Mouse (Mus musculus) cortical plate, adult 2 months (tissue): Measurements from ENCODE around the gene Ibsp. TPM values are rescaled to one million over a fixed set of nuclear protein-coding genes. Genes with fewer than 3 reads are reported as not detected.

Experiments
- H3K27ac ChIP-seq: fragments of 200-500 bp; 2 replicates; pipeline ENCODE4 v1.5.1; 2012; ENCODE audit warnings: low read length, control low read depth, inconsistent platforms; ENCODE audit not compliant: insufficient read depth
- H3K4me1 ChIP-seq: fragments of 200-500 bp; 2 replicates; pipeline ENCODE4 v1.6.1; 2011; ENCODE audit warnings: low read length; ENCODE audit not compliant: control insufficient read depth, insufficient read depth
- H3K4me3 ChIP-seq: fragments of 200-500 bp; 2 replicates; pipeline ENCODE4 v1.5.1; 2011; ENCODE audit warnings: mild to moderate bottlenecking, low read length, control low read depth; ENCODE audit not compliant: insufficient read depth
- CTCF ChIP-seq: fragments of 200-500 bp; IDR thresholded peaks from 2 replicates; pipeline ENCODE4 v1.5.1; 2011; ENCODE audit warnings: mild to moderate bottlenecking, control low read depth, low read length; ENCODE audit not compliant: insufficient read depth; ENCODE audit errors: extremely low read depth
- POLR2A ChIP-seq: fragments of 200-500 bp; IDR thresholded peaks from 2 replicates; pipeline ENCODE4 v1.6.1; 2011; ENCODE audit warnings: mild to moderate bottlenecking, low read length, control low read depth; ENCODE audit not compliant: insufficient read depth; ENCODE audit errors: extremely low read depth
- polyA plus RNA-seq: library from polyadenylated mRNA; depleted of rRNA; stranded (reverse); fragments of >200 nt; gene quantifications from 2 replicates; pipeline ENCODE4 v1.2.3, GENCODE M21; 2012; rRNA removed

Ibsp gene
- polyA plus RNA-seq, 1 experiment: 0.10 TPM

DNA sequence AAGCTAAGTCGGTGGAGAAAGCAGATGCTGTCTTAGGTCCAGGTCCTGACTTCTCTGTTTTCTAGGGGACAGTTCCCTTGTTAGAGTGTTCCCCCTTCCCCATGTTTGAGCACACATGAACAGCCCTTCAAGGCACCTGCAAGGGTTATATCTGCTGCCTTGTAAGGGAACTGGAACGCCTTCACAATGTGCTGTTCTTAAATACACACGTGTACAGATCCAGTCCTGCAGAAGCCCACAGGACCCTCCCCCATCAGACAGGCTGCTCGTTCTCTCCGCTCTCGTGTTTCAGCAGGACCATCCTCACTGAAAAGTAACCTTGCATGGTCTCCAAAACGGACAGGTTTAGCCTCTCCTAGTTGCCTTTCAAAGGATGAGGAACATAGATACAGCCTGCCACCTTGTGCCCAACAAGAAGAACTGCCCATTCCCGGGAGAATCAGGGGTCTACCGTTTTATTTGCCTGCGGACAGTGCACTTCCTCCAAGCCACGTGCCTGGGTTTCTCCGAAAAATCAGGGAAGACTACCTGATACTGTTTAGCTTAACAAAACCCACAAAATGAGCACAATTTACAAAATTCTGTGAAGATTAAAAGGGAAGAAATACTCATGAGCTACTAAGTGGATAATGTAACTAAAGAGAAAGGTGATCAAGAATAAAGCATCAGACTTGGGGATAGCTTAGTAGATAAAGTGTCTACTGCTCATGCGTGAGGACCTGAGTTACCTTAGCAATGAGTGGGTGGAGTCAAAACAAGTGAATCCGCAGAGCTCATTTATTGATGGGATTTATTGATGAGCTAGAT is 40.9 kb downstream of the Ibsp start:
- Histone ChIP-seq H3K4me1 (no peaks in the 10 kb centered on the region; the same call in 1 of the 2 replicates), H3K4me3 (no peak overlapping the region), H3K27ac (no peak overlapping the region)
- peak; percentile 82 for TF ChIP-seq CTCF
- TF ChIP-seq POLR2A: no peak

DNA sequence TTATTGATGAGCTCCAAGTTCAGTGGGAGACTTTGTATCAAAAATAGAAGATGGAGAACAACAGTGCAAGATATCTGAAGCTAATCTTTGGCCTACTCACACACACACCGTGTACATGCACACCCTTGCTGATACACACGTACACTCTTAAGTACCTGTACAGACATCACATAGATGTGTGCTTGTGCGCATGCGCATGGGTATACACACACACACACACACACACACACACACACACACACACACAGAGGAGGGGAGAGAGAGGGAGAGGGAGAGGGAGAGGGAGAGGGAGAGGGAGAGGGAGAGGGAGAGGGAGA is 41.5 kb downstream of the Ibsp start:
- H3K4me3 ChIP-seq: no peak overlapping the region
- H3K27ac ChIP-seq: no peak overlapping the region
- TF ChIP-seq CTCF (no peak), POLR2A (no peak)
- no peaks in the 10 kb centered on the region; the same call in 1 of the 2 replicates for H3K4me1 ChIP-seq

DNA sequence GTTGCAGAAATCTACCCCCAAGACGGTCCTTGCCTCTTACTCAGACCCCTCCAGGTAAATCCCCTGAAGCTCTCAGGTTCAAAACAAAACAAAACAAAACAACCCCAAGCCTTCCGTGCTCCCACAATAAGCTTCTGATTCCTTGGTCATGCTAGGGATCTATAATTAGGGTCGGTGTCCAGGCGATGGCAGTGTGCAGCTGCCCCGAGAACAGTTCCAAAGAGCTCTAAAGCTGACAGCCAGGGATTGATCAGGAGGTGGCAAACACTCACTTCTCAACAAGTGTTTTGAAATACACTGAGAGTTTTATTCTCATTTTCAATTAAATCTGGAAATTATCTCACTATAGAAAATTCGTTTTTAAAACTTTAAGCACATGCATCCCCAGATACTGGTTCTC is 43.9 kb downstream of the Ibsp start:
- H3K4me3 ChIP-seq: no peak overlapping the region
- TF ChIP-seq POLR2A: no peak
- TF ChIP-seq CTCF: no peak
- H3K27ac ChIP-seq: no peak overlapping the region
- no peaks in the 10 kb centered on the region; the same call in 1 of the 2 replicates for H3K4me1 ChIP-seq

DNA sequence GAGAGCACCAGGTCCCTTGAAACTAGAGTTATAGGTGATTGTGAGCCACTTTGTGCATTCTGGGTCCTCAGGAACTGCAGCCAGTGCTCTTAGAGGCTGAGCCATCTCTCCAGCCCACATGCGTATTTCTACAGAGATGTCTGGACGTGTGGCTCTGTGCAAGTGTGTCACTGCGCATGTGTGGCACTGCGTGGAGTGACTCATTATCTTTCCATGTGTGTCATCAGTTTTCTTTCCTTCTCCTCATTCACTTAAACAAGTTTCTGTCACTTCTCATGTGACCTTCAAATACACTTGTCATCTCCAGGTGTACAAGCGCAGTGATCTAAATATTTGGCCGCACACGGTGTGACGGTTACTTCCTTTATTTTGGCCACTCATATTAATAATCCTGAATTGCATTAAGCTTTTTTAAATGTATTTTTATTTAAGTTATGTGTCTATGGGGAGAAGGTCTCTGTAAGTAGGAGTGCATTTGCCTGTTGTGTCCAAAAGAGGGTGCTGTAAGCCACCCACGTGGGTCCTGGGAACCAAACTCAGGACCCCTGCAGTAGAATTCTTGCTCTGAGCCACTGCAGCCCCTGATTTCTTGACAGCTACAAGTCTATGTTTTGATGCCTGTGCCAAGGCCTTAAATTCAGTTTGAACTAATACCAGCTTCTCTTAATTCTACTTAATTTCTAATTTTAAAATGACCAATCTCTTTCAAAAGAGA is 45.7 kb downstream of the Ibsp start:
- H3K4me1 ChIP-seq: no peaks in the 10 kb centered on the region; the same call in 1 of the 2 replicates
- H3K4me3 ChIP-seq: no peak overlapping the region
- TF ChIP-seq CTCF (peak; percentile 34; the same call in 1 of the 2 replicates), POLR2A (no peak)
- H3K27ac ChIP-seq: no peak overlapping the region

DNA sequence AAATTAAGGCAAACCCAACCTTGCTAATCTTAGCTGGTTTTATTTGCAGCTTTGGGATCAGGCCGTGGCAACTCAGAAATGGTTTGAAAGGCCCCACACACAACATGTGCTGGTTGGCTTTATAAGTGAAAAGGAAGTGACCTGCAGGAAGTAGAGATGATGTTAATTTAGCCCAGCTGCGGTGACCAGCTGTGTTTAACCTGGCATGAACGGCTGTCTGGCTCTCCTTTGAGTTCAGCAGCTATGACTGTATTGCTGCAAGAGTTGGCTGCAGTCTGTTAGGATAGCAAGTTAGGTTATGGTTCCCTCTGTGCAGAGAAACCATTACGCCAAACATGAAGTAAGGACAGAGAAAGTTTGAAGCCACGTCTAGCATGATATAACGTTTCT is 46.3 kb downstream of the Ibsp start:
- no peak overlapping the region for H3K4me3 ChIP-seq
- H3K4me1 ChIP-seq: no peaks in the 10 kb centered on the region
- TF ChIP-seq POLR2A (no peak), CTCF (no peak)
- H3K27ac ChIP-seq: no peak overlapping the region

DNA sequence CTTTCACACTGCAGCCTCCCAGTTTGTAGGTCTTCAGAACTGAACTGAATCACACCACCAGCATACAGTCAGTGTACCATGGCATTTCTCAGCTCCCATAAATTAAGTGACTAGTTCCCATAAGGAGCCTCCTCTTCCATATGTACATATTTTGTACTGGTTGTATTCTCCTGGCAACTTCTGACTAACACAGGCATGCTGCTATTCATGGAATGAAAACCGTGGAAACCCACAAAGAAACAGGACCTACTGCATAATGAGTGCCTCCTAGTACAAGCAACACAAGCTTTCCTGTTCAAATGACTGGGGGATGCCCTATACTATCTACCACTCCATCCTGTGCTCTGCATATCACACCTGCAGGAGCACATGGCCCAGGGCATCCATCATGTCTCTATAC is 52.1 kb downstream of the Ibsp start:
- no peak overlapping the region for H3K27ac ChIP-seq
- 0 out of 2 replicates have a peak, but pooled peaks cover 1% of the 10 kb centered on the region for H3K4me1 ChIP-seq
- H3K4me3 ChIP-seq: no peak overlapping the region
- TF ChIP-seq CTCF (no peak), POLR2A (no peak)

DNA sequence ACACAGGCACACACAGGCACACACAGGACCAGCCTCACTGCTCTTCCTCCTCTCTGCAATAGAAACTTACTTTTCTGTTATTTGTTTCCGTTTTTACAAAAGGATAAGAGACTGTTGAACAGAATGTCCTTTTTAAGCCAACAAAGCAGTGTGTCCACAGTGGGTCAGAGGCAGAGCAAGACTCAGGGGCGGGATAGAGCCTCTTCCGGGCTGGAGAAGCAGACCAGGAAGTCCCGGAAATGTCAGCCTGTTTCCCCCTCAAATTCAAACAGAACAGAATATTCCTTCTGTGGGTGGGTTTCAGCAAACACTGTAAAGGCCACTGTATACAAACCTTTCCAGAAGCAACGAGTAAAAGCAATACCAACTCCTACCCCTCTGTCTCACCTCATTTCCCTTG is 52.9 kb downstream of the Ibsp start:
- TF ChIP-seq POLR2A (no peak), CTCF (no peak)
- Histone ChIP-seq H3K27ac (no peak overlapping the region), H3K4me1 (0 out of 2 replicates have a peak, but pooled peaks cover 1% of the 10 kb centered on the region), H3K4me3 (no peak overlapping the region)

DNA sequence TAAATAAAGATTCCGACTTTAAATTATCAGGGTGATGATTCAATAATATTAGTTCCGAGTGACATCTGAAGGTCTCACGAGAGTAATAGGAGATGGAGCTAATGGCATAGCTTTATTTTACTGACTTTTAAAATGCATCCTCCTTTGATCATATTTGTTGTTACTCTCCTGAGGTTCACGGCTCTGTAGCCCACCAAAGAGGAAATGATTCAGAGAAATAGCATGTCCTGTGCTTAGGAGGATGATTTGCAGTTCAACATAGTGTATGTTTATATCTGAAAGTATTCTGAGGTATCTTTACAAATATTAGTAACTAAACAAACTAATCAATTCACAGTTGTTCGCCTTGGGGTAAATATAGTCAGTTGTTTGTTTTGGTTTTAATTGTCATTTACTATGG is 58.6 kb downstream of the Ibsp start:
- H3K4me3 ChIP-seq: no peak overlapping the region
- TF ChIP-seq CTCF (no peak), POLR2A (no peak)
- H3K27ac ChIP-seq: no peak overlapping the region
- H3K4me1 ChIP-seq: peaks cover 2% of the 10 kb centered on the region

DNA sequence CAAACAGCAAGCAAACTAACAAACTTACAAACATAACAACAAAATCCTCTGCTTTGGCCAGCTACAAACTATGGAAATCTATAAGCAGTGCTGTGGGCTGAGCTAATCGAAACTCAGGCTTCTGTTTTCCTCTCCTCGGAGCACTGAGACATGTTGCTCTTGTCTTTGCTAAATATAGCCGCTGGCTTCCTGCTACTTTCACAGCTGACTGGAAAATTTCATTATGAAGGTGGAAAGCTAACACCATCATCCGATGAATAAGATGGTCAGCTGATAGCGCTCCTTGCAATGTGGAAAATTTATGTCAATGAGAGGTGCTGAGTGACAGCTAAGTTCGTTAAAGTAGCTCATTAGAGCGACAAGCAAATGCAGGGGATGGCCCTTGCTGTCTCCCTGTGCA is 59.6 kb downstream of the Ibsp start:
- Histone ChIP-seq H3K4me3 (no peak overlapping the region), H3K4me1 (peaks cover 2% of the 10 kb centered on the region), H3K27ac (no peak overlapping the region)
- TF ChIP-seq POLR2A (no peak), CTCF (no peak)

DNA sequence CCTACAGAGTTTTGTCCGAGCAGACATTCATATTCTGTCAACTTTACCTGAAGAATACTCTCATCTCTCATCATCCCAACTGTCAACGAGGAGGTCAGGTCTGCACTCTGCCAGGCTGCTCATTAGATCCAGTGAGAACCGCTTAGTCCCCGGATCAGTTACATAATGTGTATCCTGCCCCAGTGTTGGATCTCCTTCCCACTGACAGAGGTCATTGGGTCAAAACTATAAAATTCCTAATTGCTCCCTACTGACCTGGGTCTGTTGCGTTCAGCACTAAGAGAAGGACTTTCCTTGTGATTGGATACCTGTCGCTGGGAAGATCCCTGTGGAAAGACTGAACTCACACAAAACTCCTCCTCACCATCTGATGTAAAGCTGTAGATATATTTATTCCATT is 60.3 kb downstream of the Ibsp start:
- Histone ChIP-seq H3K4me1 (peaks cover 2% of the 10 kb centered on the region), H3K27ac (no peak overlapping the region), H3K4me3 (no peak overlapping the region)
- no peak for TF ChIP-seq CTCF
- no peak for TF ChIP-seq POLR2A

Other genes starting within 250 kb of the Ibsp start
- gene Gm17660, start 221.6 kb upstream of the Ibsp start, polyA plus RNA-seq: 0.25 TPM in 1 of 2 replicates, not detected in the other
- 1,820 and 1,861 TPM in 2 replicates for gene Sparcl1, start 185.4 kb upstream of the Ibsp start, polyA plus RNA-seq
- gene Dspp, start 128.5 kb upstream of the Ibsp start, polyA plus RNA-seq: 0.02 TPM in 1 of 2 replicates, not detected in the other
- gene Dmp1, start 96.6 kb upstream of the Ibsp start, polyA plus RNA-seq: 3.5 and 3.7 TPM in 2 replicates
- gene Mepe, start 26.2 kb downstream of the Ibsp start, polyA plus RNA-seq: not detected in 2 replicates
- gene Spp1, start 135.9 kb downstream of the Ibsp start, polyA plus RNA-seq: 17.0 and 18.6 TPM in 2 replicates
- gene Pkd2, start 160.3 kb downstream of the Ibsp start, polyA plus RNA-seq: 28.4 and 30.2 TPM in 2 replicates
- gene BC005561, start 209.2 kb downstream of the Ibsp start, polyA plus RNA-seq: 3.5 TPM in 2 replicates